Mouse (Mus musculus) forebrain, embryonic 16.5 days (tissue): ENCODE results near the gene Gins3. TPM values are rescaled to one million over a fixed set of nuclear protein-coding genes. Genes with fewer than 3 reads are reported as not detected.
"Not testable (repeated sequence)": the region's sequence is repeated elsewhere in the genome, so short reads cannot be mapped to it uniquely, and the experiment has no call there.

Source experiments
- ATAC-seq: fragments of 200-750 bp; cut with Nextera tagmentation; 2 replicates; pipeline ENCODE4 v1.8.0; 2017; ENCODE audit warnings: mild to moderate bottlenecking, moderate library complexity
- H3K27ac ChIP-seq: fragments of 300-500 bp; sonication (generic); 2 replicates; pipeline ENCODE4 v1.5.1; 2014; ENCODE audit warnings: low read length, control low read depth
- H3K27me3 ChIP-seq: fragments of 300-500 bp; sonication (generic); replicated peaks from 2 replicates; pipeline ENCODE4 v1.6.1; 2014; ENCODE audit warnings: low read length; ENCODE audit not compliant: control insufficient read depth, insufficient read depth
- H3K36me3 ChIP-seq: fragments of 300-500 bp; sonication (generic); 2 replicates; pipeline ENCODE4 v1.6.1; 2014; ENCODE audit not compliant: control insufficient read depth, insufficient read depth
- H3K4me1 ChIP-seq: fragments of 300-500 bp; sonication (generic); replicated peaks from 2 replicates; pipeline ENCODE4 v1.6.1; 2014; ENCODE audit warnings: low read length; ENCODE audit not compliant: control insufficient read depth, insufficient read depth
- H3K4me2 ChIP-seq: fragments of 300-500 bp; sonication (generic); 2 replicates; pipeline ENCODE4 v1.6.1; 2014; ENCODE audit warnings: mild to moderate bottlenecking, low read length, control low read depth
- H3K4me3 ChIP-seq: fragments of 300-500 bp; sonication (generic); replicated peaks from 2 replicates; pipeline ENCODE4 v1.5.1; 2014; ENCODE audit warnings: mild to moderate bottlenecking, low read length, control low read depth
- H3K9ac ChIP-seq: fragments of 300-500 bp; sonication (generic); replicated peaks from 2 replicates; pipeline ENCODE4 v1.6.1; 2014; ENCODE audit warnings: low read depth, low read length, control low read depth
- H3K9me3 ChIP-seq: fragments of 300-500 bp; sonication (generic); 2 replicates; pipeline ENCODE4 v1.6.1; 2016; ENCODE audit warnings: low read length; ENCODE audit not compliant: control insufficient read depth
- WGBS: fragments of 180-500 bp; shearing (Covaris S2); extraction: QIAGEN DNeasy Blood & Tissue Kit; methylation state at CpG from one replicate; pipeline ENCODE4 v1.1.7; 2014; 5-methylcytosine and 5-hydroxymethylcytosine counted together
- polyA plus RNA-seq: library from polyadenylated mRNA; unstranded; fragments of >200 nt; fragmentation: Nextera tagmentation; extraction: Ambion mirVana; gene quantifications from 2 replicates; pipeline ENCODE4 v1.2.1, GENCODE M21; 2015

Gene Gins3
- polyA plus RNA-seq, 1 experiment from 2014 or later: 10.8 TPM

- Histone ChIP-seq H3K4me3 (no peak overlapping the region), H3K4me1 (peaks cover 3% of the 10 kb centered on the region), H3K9me3 (no peaks in the 10 kb centered on the region), H3K36me3 (no peaks in the 10 kb centered on the region), H3K27me3 (no peaks in the 10 kb centered on the region), H3K27ac (no peak overlapping the region), H3K9ac (no peak overlapping the region), H3K4me2 (no peak overlapping the region)
- no peak for ATAC-seq
- WGBS: 82% methylated on average over 15 of the region's 15 CpGs
These were observed 31.9 kb upstream of the Gins3 start for GRCm38 (mm10) chr8:95601306-95601705.

- no peak overlapping the region for H3K4me3 ChIP-seq
- WGBS: 75% methylated on average over 2 of the region's 2 CpGs
- H3K9me3 ChIP-seq: no peaks in the 10 kb centered on the region
- no peaks in the 10 kb centered on the region for H3K27me3 ChIP-seq
- no peak overlapping the region for H3K27ac ChIP-seq
- H3K4me1 ChIP-seq: peaks cover 3% of the 10 kb centered on the region
- H3K36me3 ChIP-seq: no peaks in the 10 kb centered on the region
- no peak overlapping the region for H3K9ac ChIP-seq
- H3K4me2 ChIP-seq: no peak overlapping the region
- no peak for ATAC-seq
These were observed 31.1 kb upstream of the Gins3 start for GRCm38 (mm10) chr8:95602168-95602567.

GRCm38 (mm10) chr8:95606509-95606908, 26.7 kb upstream of the Gins3 start:
- ATAC-seq, H3K36me3 ChIP-seq, H3K27ac ChIP-seq, H3K27me3 ChIP-seq, H3K4me1 ChIP-seq, H3K4me3 ChIP-seq, H3K9me3 ChIP-seq, H3K9ac ChIP-seq, H3K4me2 ChIP-seq: not testable (repeated sequence)
- WGBS: 21% methylated on average over 4 of the region's 5 CpGs

GRCm38 (mm10) chr8:95607210-95607609, 26.0 kb upstream of the Gins3 start:
- Histone ChIP-seq H3K4me1 (peaks cover 2% of the 10 kb centered on the region; the same call in 1 of the 2 replicates), H3K9me3 (no peaks in the 10 kb centered on the region), H3K4me3 (no peak overlapping the region), H3K27me3 (no peaks in the 10 kb centered on the region), H3K4me2 (no peak overlapping the region), H3K9ac (no peak overlapping the region), H3K36me3 (no peaks in the 10 kb centered on the region), H3K27ac (no peak overlapping the region)
- WGBS: 46% methylated on average over 9 of the region's 9 CpGs
- ATAC-seq: no peak

GRCm38 (mm10) chr8:95609406-95609805, 23.8 kb upstream of the Gins3 start:
- Histone ChIP-seq H3K36me3 (no peaks in the 10 kb centered on the region), H3K4me2 (no peak overlapping the region), H3K9me3 (no peaks in the 10 kb centered on the region), H3K9ac (no peak overlapping the region), H3K4me3 (no peak overlapping the region), H3K27ac (no peak overlapping the region), H3K4me1 (peaks cover 2% of the 10 kb centered on the region; the same call in 1 of the 2 replicates), H3K27me3 (no peaks in the 10 kb centered on the region)
- no peak for ATAC-seq
- 79% methylated on average over 5 of the region's 5 CpGs for WGBS

- H3K27me3 ChIP-seq: no peaks in the 10 kb centered on the region
- no peaks in the 10 kb centered on the region for H3K36me3 ChIP-seq
- no peak overlapping the region for H3K4me2 ChIP-seq
- H3K27ac ChIP-seq: no peak overlapping the region
- no peak overlapping the region for H3K4me3 ChIP-seq
- H3K9me3 ChIP-seq: no peaks in the 10 kb centered on the region
- no peak overlapping the region for H3K9ac ChIP-seq
- no peak for ATAC-seq
- H3K4me1 ChIP-seq: peaks cover 2% of the 10 kb centered on the region; the same call in 1 of the 2 replicates
- WGBS: 88% methylated on average over 14 of the region's 14 CpGs
These were observed 22.5 kb upstream of the Gins3 start for GRCm38 (mm10) chr8:95610749-95611148.

GRCm38 (mm10) chr8:95611769-95612168, 21.5 kb upstream of the Gins3 start:
- Histone ChIP-seq H3K4me3 (no peak overlapping the region), H3K9ac (no peak overlapping the region), H3K9me3 (no peaks in the 10 kb centered on the region), H3K4me1 (peaks cover 2% of the 10 kb centered on the region; the same call in 1 of the 2 replicates), H3K27ac (no peak overlapping the region), H3K4me2 (no peak overlapping the region), H3K27me3 (no peaks in the 10 kb centered on the region), H3K36me3 (no peaks in the 10 kb centered on the region)
- 65% methylated on average over 5 of the region's 5 CpGs for WGBS
- no peak for ATAC-seq

GRCm38 (mm10) chr8:95616383-95616782, 16.9 kb upstream of the Gins3 start:
- H3K36me3 ChIP-seq: no peaks in the 10 kb centered on the region
- H3K9me3 ChIP-seq: no peaks in the 10 kb centered on the region
- no peak overlapping the region for H3K9ac ChIP-seq
- peaks cover 2% of the 10 kb centered on the region; the same call in 1 of the 2 replicates for H3K4me1 ChIP-seq
- 89% methylated on average over 7 of the region's 7 CpGs for WGBS
- no peak overlapping the region for H3K27ac ChIP-seq
- ATAC-seq: no peak
- no peak overlapping the region for H3K4me3 ChIP-seq
- no peaks in the 10 kb centered on the region for H3K27me3 ChIP-seq
- no peak overlapping the region for H3K4me2 ChIP-seq

- H3K4me3 ChIP-seq: no peak overlapping the region
- no peak for ATAC-seq
- no peaks in the 10 kb centered on the region for H3K9me3 ChIP-seq
- no peak overlapping the region for H3K4me2 ChIP-seq
- no peaks in the 10 kb centered on the region for H3K27me3 ChIP-seq
- no peak overlapping the region for H3K27ac ChIP-seq
- whole genome bisulfite sequencing: 89% methylated on average over 2 of the region's 2 CpGs
- no peak overlapping the region for H3K9ac ChIP-seq
- no peaks in the 10 kb centered on the region for H3K4me1 ChIP-seq
- H3K36me3 ChIP-seq: no peaks in the 10 kb centered on the region
These were observed 13.2 kb upstream of the Gins3 start for GRCm38 (mm10) chr8:95620046-95620445.

- no peak overlapping the region for H3K4me2 ChIP-seq
- 91% methylated on average over 2 of the region's 2 CpGs for WGBS
These were observed 8.4 kb upstream of the Gins3 start for GRCm38 (mm10) chr8:95624833-95625232.

More at GRCm38 (mm10) chr8:95624833-95625232, 8.4 kb upstream of the Gins3 start:
- no peaks in the 10 kb centered on the region for H3K36me3 ChIP-seq
- H3K4me3 ChIP-seq: no peak overlapping the region
- no peaks in the 10 kb centered on the region for H3K4me1 ChIP-seq
- no peak overlapping the region for H3K27ac ChIP-seq
- H3K9ac ChIP-seq: no peak overlapping the region
- no peak for ATAC-seq
- no peaks in the 10 kb centered on the region for H3K9me3 ChIP-seq
- H3K27me3 ChIP-seq: no peaks in the 10 kb centered on the region; the same call in 1 of the 2 replicates
